Mouse (Mus musculus) R1 (cell line): ENCODE measurements at regions not wholly inside any gene's neighbourhood (a gene's known extent, or its start where the extent isn't known, plus 50 kb on each side); places are given as distances from the start of the nearest gene placed in this dataset.

Experiments
- DNase-seq: peaks from one replicate; pipeline ENCODE4 v3.0.0-alpha.2; 2018; ENCODE audit warnings: low read depth, low spot score

GRCm38 (mm10) chr13:47576516-47576915 lies 454.1 kb downstream of the Rnf144b start:
- DNase-seq = peak; percentile 63

- DNase-seq = no peak
Measured at GRCm38 (mm10) chr13:47580144-47580543, 457.7 kb downstream of the Rnf144b start.

GRCm38 (mm10) chr13:47585158-47585557 lies 462.7 kb downstream of the Rnf144b start:
- no peak for DNase-seq

GRCm38 (mm10) chr13:47602646-47603045 lies 480.2 kb downstream of the Rnf144b start:
- DNase-seq = no peak

GRCm38 (mm10) chr13:47611439-47611838 lies 489.0 kb downstream of the Rnf144b start:
- peak; percentile 57 for DNase-seq

GRCm38 (mm10) chr13:47636511-47637103 lies 514.2 kb downstream of the Rnf144b start:
- DNase-seq = no peak

- DNase-seq = peak; percentile 50
Measured at GRCm38 (mm10) chr13:47642341-47642740, 519.9 kb downstream of the Rnf144b start.

- DNase-seq = no peak
Measured at GRCm38 (mm10) chr13:47645081-47645480, 522.6 kb downstream of the Rnf144b start.

- no peak for DNase-seq
Measured at GRCm38 (mm10) chr13:47647693-47648092, 525.2 kb downstream of the Rnf144b start.

- DNase-seq = peak; percentile 14
Measured at GRCm38 (mm10) chr13:47650093-47650492, 527.6 kb downstream of the Rnf144b start.

- DNase-seq = no peak
Measured at GRCm38 (mm10) chr13:47666470-47666869, 544.0 kb downstream of the Rnf144b start.

- peak; percentile 81 for DNase-seq
Measured at GRCm38 (mm10) chr13:47666956-47667701, 544.7 kb downstream of the Rnf144b start.

- DNase-seq = no peak
Measured at GRCm38 (mm10) chr13:47688131-47688530, 565.7 kb downstream of the Rnf144b start.

GRCm38 (mm10) chr13:47693815-47694214 lies 567.2 kb upstream of the Id4 start:
- DNase-seq = no peak

GRCm38 (mm10) chr13:47695877-47696276 lies 565.2 kb upstream of the Id4 start:
- no peak for DNase-seq

- DNase-seq = no peak
Measured at GRCm38 (mm10) chr13:47700556-47700955, 560.5 kb upstream of the Id4 start.

GRCm38 (mm10) chr13:47707961-47708609 lies 552.9 kb upstream of the Id4 start:
- DNase-seq = no peak

- no peak for DNase-seq
Measured at GRCm38 (mm10) chr13:47709323-47709722, 551.7 kb upstream of the Id4 start.

- no peak for DNase-seq
Measured at GRCm38 (mm10) chr13:47712507-47712906, 548.5 kb upstream of the Id4 start.

GRCm38 (mm10) chr13:47716265-47716664 lies 544.8 kb upstream of the Id4 start:
- no peak for DNase-seq

- DNase-seq = no peak
Measured at GRCm38 (mm10) chr13:47720645-47721044, 540.4 kb upstream of the Id4 start.

- no peak for DNase-seq
Measured at GRCm38 (mm10) chr13:47734415-47734814, 526.6 kb upstream of the Id4 start.
